Mouse (Mus musculus) gastrocnemius, postnatal 36 days (tissue): ENCODE data around the gene Tmem274. TPM values are rescaled to one million over a fixed set of nuclear protein-coding genes. Genes with fewer than 3 reads are reported as not detected.

Source experiments
- DNase-seq, 2 experiments: peaks; one replicate each; pipeline ENCODE4 v3.0.0; 2022
- intact Hi-C: fragments of 180-260 bp; cut with DNase I; formaldehyde crosslinking; loops from one replicate; pipeline ENCODE4 v1.15.1; 2025
- total RNA-seq, 2 experiments: library from RNA; stranded (reverse); gene quantifications; 2 replicates each; pipeline ENCODE4 v1.2.3; 2021

The Tmem274 gene
- total RNA-seq, 2 experiments from 2014 or later: not detected

GRCm38 (mm10) chr4:149518351-149519220, 41.4 kb downstream of the Tmem274 start:
- DNase-seq: no peak

DNA sequence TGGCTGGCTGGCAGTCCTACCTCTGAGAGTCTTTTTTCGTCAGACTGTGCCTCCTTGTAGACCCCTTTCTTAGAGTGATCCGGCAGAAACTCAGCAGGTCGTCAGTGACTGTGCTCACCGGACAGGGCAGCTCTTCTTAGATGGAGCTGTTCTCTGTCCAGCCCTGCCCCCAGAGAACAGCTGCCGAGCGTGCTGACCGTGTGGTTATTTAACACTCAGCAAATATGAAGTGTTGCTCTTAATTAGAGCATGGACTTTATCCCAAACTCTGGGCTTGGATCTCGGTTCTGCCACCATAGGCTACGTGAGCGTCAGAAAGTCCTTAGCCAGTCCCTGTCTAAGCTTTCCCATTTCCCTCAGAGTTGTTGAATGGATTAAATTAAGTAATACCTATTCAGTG, 44.1 kb downstream of the Tmem274 start:
- intact Hi-C loops: no loop called here
- no peak for DNase-seq

More at GRCm38 (mm10) chr4:149518351-149519220, 41.4 kb downstream of the Tmem274 start:
- intact Hi-C loops: no loop called here

GRCm38 (mm10) chr4:149523961-149524360, 46.8 kb downstream of the Tmem274 start:
- intact Hi-C loops: no loop called here
- DNase-seq: no peak

- DNase-seq: no peak
Measured at GRCm38 (mm10) chr4:149525170-149525569, 48.0 kb downstream of the Tmem274 start.

DNA sequence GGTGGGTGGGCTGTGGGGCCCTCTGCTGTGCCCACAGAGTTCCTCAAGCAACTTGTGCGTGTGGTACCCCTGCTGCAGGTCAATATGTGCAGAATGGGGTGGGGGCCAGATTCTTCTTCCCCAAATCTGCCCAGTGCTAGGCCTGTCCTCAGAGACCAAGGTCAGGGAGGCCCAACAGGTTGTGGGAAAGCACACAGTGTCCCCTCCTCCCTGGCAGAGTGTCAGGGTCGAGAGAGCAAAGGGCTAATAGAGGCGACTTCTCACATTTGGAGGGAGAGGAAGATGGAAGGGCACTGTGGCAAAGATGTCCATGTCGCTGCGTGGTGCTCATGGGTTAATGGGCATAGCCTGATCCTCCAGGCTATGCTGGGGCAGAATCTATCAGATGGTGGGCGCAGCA, 48.6 kb downstream of the Tmem274 start:
- intact Hi-C loops: no loop called here
- no peak for DNase-seq

More at GRCm38 (mm10) chr4:149525170-149525569, 48.0 kb downstream of the Tmem274 start:
- intact Hi-C loops: no loop called here

GRCm38 (mm10) chr4:149526330-149526729, 49.2 kb downstream of the Tmem274 start:
- intact Hi-C loops: no loop called here
- DNase-seq: no peak

DNA sequence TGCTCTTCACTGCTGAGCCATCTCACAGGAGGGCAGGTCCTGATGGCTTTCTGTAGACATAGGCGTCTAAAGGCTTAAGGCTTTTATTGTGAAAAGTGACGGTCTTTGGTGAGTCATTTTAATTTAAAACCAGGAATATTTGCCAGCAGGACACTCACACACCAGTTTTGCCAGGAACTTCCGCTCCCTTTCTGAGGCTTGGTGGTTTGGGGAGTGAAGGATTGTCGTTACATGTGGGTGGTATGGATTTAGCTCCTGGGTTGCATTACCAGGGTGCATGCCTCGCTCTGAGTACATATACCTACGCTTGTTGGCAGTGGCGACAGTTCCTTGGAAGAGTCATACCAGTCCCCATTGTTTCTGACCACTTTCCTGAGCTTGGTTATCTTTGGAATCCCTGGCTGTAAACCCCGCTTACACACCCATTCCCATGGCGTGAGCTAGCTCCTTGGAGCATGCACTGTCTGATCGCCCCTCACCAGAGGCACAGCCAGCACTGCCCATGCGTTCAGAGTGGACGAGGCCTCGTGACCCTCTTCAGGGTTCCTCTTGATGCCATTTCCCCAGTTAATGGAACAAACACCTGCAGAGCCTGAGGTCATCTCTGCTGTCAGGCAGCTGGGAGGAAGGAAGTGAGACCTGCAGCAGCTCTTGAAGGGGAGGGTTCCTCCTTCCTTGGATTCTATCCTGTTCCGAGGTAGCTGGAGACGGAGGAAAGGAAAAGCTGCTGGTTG, 50.6 kb downstream of the Tmem274 start:
- intact Hi-C loops: no loop called here
- no peak for DNase-seq

- intact Hi-C loops: no loop called here
Measured at GRCm38 (mm10) chr4:149529691-149530090, 52.5 kb downstream of the Tmem274 start.

More at GRCm38 (mm10) chr4:149529691-149530090, 52.5 kb downstream of the Tmem274 start:
- no peak for DNase-seq

Other genes starting within 250 kb of the Tmem274 start
- 100 to 1,000 TPM; 259 to 283 TPM for gene Kif1b, start 169.7 kb upstream of the Tmem274 start, total RNA-seq
- 10 to 100 TPM; 28.0 to 31.4 TPM for gene Ube4b, start 50.6 kb upstream of the Tmem274 start, total RNA-seq
- 10 to 100 TPM; 15.3 to 18.7 TPM for gene Rbp7, start 22.4 kb upstream of the Tmem274 start, total RNA-seq
- gene Nmnat1, start 7.8 kb downstream of the Tmem274 start, total RNA-seq: 10 to 100 TPM; 28.7 to 31.5 TPM
- 10 to 100 TPM; 10.7 to 14.2 TPM for gene Lzic, start 7.9 kb downstream of the Tmem274 start, total RNA-seq
- gene Ctnnbip1, start 40.9 kb downstream of the Tmem274 start, total RNA-seq: 10 to 100 TPM; 22.7 to 24.4 TPM
- 10 to 100 TPM; 23.6 to 28.3 TPM for gene Clstn1, start 109.1 kb downstream of the Tmem274 start, total RNA-seq
- gene Pik3cd, start 225.2 kb downstream of the Tmem274 start, total RNA-seq: 1 to 10 TPM; 8.8 to 10.0 TPM